Mouse (Mus musculus) gastrocnemius, postnatal 4 days (tissue): ENCODE measurements at regions not wholly inside any gene's neighbourhood (a gene's known extent, or its start where the extent isn't known, plus 50 kb on each side); places are given as distances from the start of the nearest gene placed in this dataset.
"Not testable (repeated sequence)": the region's sequence is repeated elsewhere in the genome, so short reads cannot be mapped to it uniquely, and the experiment has no call there.

ENCODE experiments used
- DNase-seq, 2 experiments: peaks; one replicate each; pipeline ENCODE4 v3.0.0; 2021 to 2022; ENCODE audit warnings: low spot score in 2 of 2, mixed read lengths in 2 of 2

DNA sequence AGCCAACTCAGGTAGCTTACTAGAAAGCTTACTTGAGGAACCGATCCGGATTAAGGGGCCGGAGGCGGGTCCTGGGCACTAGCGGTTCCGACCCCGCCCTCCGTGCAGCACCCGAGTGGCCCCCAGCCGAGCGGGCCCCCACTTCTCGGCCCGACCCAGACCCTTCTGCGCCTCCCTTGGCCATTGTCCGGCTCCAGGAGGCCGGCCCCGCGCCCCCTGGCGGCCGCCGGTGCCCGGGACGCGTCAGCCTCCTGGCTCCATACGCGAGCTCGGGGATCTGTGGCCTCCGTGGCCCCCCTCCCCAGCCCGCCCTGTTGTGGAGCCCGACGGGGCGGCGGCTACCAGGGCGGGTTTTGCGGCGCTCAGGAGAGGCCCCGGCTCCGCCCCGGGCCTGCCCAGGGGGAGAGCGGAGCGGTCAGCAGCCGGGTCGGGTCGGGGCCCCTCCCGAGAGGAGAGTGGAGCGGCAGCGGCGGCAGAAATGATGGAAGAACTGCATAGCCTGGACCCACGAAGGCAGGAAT is 94.3 kb upstream of the Zfp986 start:
- DNase-seq: peak; percentile 10 to 15

DNA sequence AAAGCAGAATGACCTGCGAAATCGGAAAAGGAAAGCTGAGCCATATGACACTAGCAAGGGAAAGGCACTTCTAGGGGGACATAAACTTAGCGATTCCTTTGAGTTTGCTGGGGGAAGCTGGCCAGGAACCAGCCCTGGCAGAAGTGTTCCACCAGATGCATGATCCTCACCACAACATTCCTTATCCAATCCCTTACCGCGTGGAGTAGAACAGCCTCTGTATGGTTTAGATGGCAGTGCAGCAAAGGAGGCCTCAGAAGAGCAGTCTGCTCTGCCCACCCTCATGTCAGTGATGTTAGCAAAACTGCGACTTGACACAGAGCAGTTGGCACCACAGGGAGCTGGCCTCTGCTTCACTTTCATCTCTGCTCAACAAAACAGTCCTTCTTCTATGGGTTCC is 93.7 kb upstream of the Zfp986 start:
- not testable (repeated sequence) for DNase-seq

DNA sequence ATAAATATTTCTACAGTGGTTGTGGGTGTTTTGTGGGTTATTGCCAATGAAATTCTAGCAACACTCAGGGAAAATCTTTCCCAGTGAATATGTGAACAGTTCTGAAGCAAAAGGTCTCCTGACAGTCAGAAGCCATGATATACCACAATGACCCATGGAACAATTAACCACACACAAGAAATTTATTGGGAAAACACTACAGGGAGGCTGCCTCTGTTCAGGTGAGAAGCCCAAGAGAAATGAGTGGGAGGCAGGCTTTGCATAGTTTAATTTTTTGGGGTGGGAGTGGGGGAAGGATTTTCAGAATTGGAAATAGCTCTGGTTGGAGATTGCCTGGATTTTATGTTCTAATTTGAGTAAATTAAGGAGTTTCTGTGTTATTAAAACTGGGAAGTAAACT is 92.1 kb upstream of the Zfp986 start:
- not testable (repeated sequence) for DNase-seq

DNA sequence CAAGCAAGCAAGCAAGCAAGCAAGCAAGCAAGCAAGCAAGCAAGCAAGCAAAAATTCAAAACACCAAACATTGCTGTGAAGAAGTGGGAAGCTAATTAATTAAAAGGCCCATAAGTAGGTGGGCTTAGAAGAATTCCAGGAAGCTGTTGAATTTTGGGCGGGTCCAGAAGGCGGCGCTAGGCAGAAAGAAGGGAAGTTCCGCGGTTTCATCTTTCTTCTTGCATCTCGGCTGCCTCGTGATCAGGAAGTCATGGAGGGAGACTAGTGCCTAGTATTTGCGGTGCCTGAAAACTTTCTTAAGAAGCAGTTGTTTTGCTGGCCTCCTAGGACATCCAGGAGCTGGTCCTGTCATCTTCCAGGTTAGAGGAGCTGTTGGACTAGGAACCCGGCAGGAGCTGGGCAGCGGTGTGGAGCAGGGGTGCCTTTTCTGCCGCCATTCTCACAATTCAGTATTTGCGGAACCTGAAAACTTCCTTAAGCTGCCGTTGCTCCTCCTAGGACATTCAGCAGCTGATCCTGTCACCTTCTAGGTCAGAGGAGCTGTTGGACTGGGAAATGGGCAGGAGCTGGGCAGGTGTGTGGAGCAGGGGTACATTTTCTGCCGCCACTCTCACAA is 87.2 kb upstream of the Zfp986 start:
- not testable (repeated sequence) for DNase-seq

DNA sequence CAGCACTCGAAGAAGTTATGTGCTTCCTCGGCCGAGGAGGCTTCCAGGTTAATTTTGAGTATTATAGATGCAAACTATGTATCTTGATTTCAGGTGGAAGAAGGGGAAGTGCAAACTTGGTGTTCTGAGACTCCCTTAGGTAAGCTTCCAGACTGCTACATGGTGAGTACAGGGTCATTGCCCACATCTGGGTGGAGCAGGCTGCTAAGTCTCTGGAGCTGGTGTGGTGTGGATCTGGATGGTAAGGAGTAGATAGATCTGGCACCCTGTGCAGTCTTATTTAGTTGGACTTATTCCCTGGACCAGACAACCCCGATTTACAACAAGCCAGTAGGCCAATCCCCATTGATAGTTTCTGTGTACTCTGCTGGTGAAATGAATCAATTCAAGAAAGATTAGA is 53.9 kb upstream of the Zfp986 start:
- DNase-seq: not testable (repeated sequence)
